Mouse (Mus musculus) liver, embryonic 16.5 days (tissue): ENCODE measurements around the gene Gm21885. TPM values are rescaled to one million over a fixed set of nuclear protein-coding genes. Genes with fewer than 3 reads are reported as not detected.
A peak's percentile ranks its signal among the peaks of the same experiment; 100 is the strongest.
"Not testable (repeated sequence)": the region's sequence is repeated elsewhere in the genome, so short reads cannot be mapped to it uniquely, and the experiment has no call there.

ENCODE experiments used
- ATAC-seq: fragments of 200-750 bp; cut with Nextera tagmentation; 2 replicates; pipeline ENCODE4 v1.8.0; 2017; ENCODE audit warnings: low read depth, mild to moderate bottlenecking, moderate number of reproducible peaks, moderate library complexity
- H3K27ac ChIP-seq: fragments of 300-500 bp; sonication (generic); 2 replicates; pipeline ENCODE4 v1.5.1; 2014; ENCODE audit warnings: mild to moderate bottlenecking, low read length
- H3K27me3 ChIP-seq: fragments of 300-500 bp; sonication (generic); 2 replicates; pipeline ENCODE4 v1.6.1; 2014; ENCODE audit warnings: low read depth, low read length, mixed read lengths; ENCODE audit not compliant: control insufficient read depth, insufficient read depth
- H3K36me3 ChIP-seq: fragments of 300-500 bp; sonication (generic); 2 replicates; pipeline ENCODE4 v1.6.1; 2014; ENCODE audit warnings: mild to moderate bottlenecking; ENCODE audit not compliant: control insufficient read depth, insufficient read depth
- H3K4me1 ChIP-seq: fragments of 300-500 bp; sonication (generic); 2 replicates; pipeline ENCODE4 v1.6.1; 2014; ENCODE audit warnings: low read depth, low read length, mixed read lengths; ENCODE audit not compliant: control insufficient read depth
- H3K4me2 ChIP-seq: fragments of 300-500 bp; sonication (generic); 2 replicates; pipeline ENCODE4 v1.6.1; 2014; ENCODE audit warnings: low read depth, low read length, mixed read lengths
- H3K4me3 ChIP-seq: fragments of 300-500 bp; sonication (generic); 2 replicates; pipeline ENCODE4 v1.5.1; 2014; ENCODE audit warnings: low read depth, mild to moderate bottlenecking, low read length
- H3K9ac ChIP-seq: fragments of 300-500 bp; sonication (generic); 2 replicates; pipeline ENCODE4 v1.6.1; 2014; ENCODE audit warnings: low read depth, low read length
- H3K9me3 ChIP-seq: fragments of 300-500 bp; sonication (generic); replicated peaks from 2 replicates; pipeline ENCODE4 v1.6.1; 2016; ENCODE audit warnings: low read length; ENCODE audit not compliant: control insufficient read depth
- WGBS: fragments of 180-500 bp; shearing (Covaris S2); extraction: QIAGEN DNeasy Blood & Tissue Kit; methylation state at CpG from one replicate; pipeline ENCODE4 v1.1.7; 2014; ENCODE audit not compliant: insufficient replicate concordance; 5-methylcytosine and 5-hydroxymethylcytosine counted together
- polyA plus RNA-seq: library from polyadenylated mRNA; unstranded; fragments of >200 nt; fragmentation: Nextera tagmentation; extraction: Ambion mirVana; gene quantifications from 2 replicates; pipeline ENCODE4 v1.2.1, GENCODE M21; 2015

Gene Gm21885
- polyA plus RNA-seq, 1 experiment from 2014 or later = 0.96 TPM

GRCm38 (mm10) chr11:94261585-94262370, 19.9 kb upstream of the Gm21885 start:
- peaks cover 41% of the 10 kb centered on the region for H3K4me1 ChIP-seq
- no peaks in the 10 kb centered on the region for H3K9me3 ChIP-seq
- peak overlapping the region; percentile 57 for H3K9ac ChIP-seq
- H3K27ac ChIP-seq = peak overlapping the region; percentile 89
- WGBS = 24% methylated on average over 6 of the region's 6 CpGs
- H3K4me2 ChIP-seq = peak overlapping the region; percentile 46
- H3K36me3 ChIP-seq = no peaks in the 10 kb centered on the region
- no peak overlapping the region for H3K4me3 ChIP-seq
- peak; percentile 91 for ATAC-seq
- no peaks in the 10 kb centered on the region for H3K27me3 ChIP-seq

DNA sequence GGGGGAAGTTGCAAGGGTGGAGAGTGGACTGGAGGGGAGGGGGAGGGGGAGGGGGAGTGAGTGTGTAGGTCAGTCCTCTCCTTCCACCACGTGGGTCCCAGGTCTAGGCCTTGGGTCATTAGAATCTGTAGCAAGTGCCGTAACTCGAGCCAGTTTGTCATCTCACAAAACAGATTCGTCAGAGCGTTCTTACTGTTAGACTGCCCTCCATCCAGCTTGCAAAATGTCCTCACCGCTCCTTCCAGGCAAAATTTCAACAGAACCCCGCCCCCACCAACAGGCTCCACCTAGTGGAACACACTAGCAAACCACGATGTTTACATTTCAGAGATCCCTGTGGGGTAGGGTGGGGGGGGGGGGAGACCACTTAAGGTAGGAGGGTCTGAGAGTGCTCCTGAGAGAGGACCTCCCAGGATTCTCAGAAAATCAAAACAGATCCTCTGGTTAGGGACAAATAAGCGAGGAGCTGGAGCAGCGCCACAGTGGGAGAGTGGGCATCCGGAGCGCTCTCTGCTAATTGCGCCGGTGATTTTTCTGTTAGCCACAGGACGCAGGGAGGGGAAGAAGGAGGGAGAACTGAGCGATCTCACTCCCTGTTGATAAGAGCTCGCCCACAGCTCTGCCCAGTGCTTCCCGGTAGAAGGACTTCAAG, 16.4 kb upstream of the Gm21885 start:
- Histone ChIP-seq H3K4me2 (peak overlapping the region; percentile 72), H3K4me3 (peak overlapping the region; percentile 53), H3K36me3 (no peaks in the 10 kb centered on the region), H3K9ac (peak overlapping the region; percentile 57), H3K27me3 (no peaks in the 10 kb centered on the region), H3K4me1 (peaks cover 50% of the 10 kb centered on the region), H3K9me3 (no peaks in the 10 kb centered on the region), H3K27ac (peak overlapping the region; percentile 89)
- ATAC-seq = peak; percentile 67
- 3% methylated on average over 18 of the region's 18 CpGs for WGBS

DNA sequence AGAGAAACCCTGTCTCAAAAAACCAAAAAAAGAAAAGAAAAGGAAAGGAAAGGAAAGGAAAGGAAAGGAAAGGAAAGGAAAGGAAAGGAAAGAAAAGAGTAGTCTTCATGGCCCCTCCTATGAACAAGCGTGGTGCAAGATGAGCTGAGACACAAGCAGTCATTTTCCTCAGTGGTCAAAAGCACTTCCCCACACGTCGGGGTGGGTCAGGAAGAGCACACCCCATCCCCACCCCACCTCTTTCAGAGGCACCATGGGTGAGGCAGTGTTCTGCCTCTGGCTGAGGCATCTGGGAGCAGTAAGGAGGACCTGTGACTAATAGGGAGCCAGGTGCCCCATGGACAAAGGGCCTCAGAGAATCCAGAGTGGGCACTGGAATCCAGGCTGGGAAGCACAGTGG, 15.5 kb upstream of the Gm21885 start:
- Histone ChIP-seq H3K27ac (peak overlapping the region; percentile 32; the same call in 1 of the 2 replicates), H3K4me1 (peaks cover 42% of the 10 kb centered on the region), H3K4me2 (peak overlapping the region; percentile 72)
- not testable (repeated sequence) for H3K27me3 ChIP-seq, H3K36me3 ChIP-seq, H3K9ac ChIP-seq, H3K4me3 ChIP-seq, H3K9me3 ChIP-seq, ATAC-seq
- 22% methylated on average over 3 of the region's 3 CpGs for WGBS

GRCm38 (mm10) chr11:94268761-94269160, 12.9 kb upstream of the Gm21885 start:
- ATAC-seq = no peak
- H3K4me1 ChIP-seq = peaks cover 33% of the 10 kb centered on the region
- no peak overlapping the region for H3K4me2 ChIP-seq

GRCm38 (mm10) chr11:94269906-94270305, 11.8 kb upstream of the Gm21885 start:
- H3K9ac ChIP-seq = no peak overlapping the region
- 78% methylated on average over 7 of the region's 7 CpGs for WGBS
- H3K4me1 ChIP-seq = peaks cover 40% of the 10 kb centered on the region

More at GRCm38 (mm10) chr11:94268761-94269160, 12.9 kb upstream of the Gm21885 start:
- Histone ChIP-seq H3K4me3 (no peak overlapping the region), H3K9ac (no peak overlapping the region), H3K27ac (no peak overlapping the region), H3K9me3 (no peaks in the 10 kb centered on the region), H3K27me3 (no peaks in the 10 kb centered on the region), H3K36me3 (no peaks in the 10 kb centered on the region)

GRCm38 (mm10) chr11:94271015-94271414, 10.7 kb upstream of the Gm21885 start:
- H3K27me3 ChIP-seq = no peaks in the 10 kb centered on the region
- H3K4me1 ChIP-seq = peaks cover 35% of the 10 kb centered on the region
- no peak overlapping the region for H3K4me3 ChIP-seq
- 68% methylated on average over 2 of the region's 2 CpGs for WGBS
- no peak for ATAC-seq
- H3K27ac ChIP-seq = no peak overlapping the region
- no peak overlapping the region for H3K9ac ChIP-seq
- H3K4me2 ChIP-seq = no peak overlapping the region
- no peaks in the 10 kb centered on the region for H3K36me3 ChIP-seq
- H3K9me3 ChIP-seq = no peaks in the 10 kb centered on the region

More at GRCm38 (mm10) chr11:94269906-94270305, 11.8 kb upstream of the Gm21885 start:
- Histone ChIP-seq H3K36me3 (no peaks in the 10 kb centered on the region), H3K9me3 (no peaks in the 10 kb centered on the region), H3K4me3 (no peak overlapping the region), H3K27me3 (no peaks in the 10 kb centered on the region), H3K4me2 (no peak overlapping the region), H3K27ac (no peak overlapping the region)
- ATAC-seq = no peak

DNA sequence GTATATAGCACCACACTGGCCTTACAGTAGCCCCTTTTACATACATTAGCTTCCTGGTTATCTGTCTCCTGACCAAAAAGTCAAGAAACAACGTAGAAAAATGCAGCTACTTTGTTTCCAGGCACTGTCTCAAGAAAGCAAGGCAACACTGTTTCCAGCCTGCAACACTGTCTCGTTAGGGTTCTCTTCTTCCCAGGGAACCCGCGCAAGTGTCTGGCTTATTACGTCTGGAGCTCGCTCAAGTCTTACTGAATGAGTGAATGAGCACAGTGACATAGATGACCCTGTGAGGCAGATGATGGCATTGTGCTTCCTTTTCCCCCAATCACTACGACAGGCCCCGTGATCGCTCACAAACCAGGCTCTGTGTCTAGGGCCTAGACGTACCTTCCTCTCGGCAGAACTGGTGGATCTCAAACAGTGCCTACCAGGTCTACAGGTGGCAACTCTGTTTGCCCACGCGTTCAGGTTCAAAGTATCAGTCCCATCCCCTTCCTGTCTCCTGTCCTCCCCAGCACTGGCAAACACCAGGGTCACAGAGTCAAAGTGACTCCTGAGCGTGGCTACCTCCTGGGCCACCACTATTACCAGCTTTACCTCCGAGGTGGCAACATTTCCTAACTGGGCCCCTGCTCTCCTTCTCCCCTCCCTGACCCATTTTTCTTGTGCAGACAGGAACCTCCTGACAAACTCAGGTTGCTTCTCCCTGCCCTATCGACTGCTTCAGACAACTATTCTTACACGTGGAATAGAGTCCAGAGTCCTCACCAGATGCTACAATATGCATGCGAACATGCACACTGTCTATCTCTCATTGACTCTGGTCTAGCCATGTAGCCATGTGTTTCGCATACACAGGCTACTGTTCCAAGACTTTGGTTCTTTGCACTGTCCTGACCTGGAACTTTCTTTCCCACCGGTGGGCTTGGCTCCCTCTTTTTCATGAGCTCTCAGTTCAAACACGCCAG, 8.4 kb upstream of the Gm21885 start:
- Histone ChIP-seq H3K9me3 (no peaks in the 10 kb centered on the region), H3K36me3 (no peaks in the 10 kb centered on the region), H3K27ac (peak overlapping the region; percentile 59), H3K4me3 (no peak overlapping the region), H3K9ac (no peak overlapping the region), H3K4me2 (no peak overlapping the region), H3K27me3 (no peaks in the 10 kb centered on the region), H3K4me1 (peaks cover 30% of the 10 kb centered on the region)
- WGBS = 75% methylated on average over 21 of the region's 21 CpGs
- ATAC-seq = peak; percentile 27; the same call in 1 of the 2 replicates

- Histone ChIP-seq H3K4me2 (peak overlapping the region; percentile 32), H3K9ac (peak overlapping the region; percentile 32), H3K27ac (peak overlapping the region; percentile 59), H3K36me3 (no peaks in the 10 kb centered on the region), H3K4me3 (no peak overlapping the region), H3K4me1 (peaks cover 30% of the 10 kb centered on the region), H3K27me3 (no peaks in the 10 kb centered on the region), H3K9me3 (no peaks in the 10 kb centered on the region)
- WGBS = 50% methylated on average over 10 of the region's 10 CpGs
- peak; percentile 81 for ATAC-seq
These were observed 7.3 kb upstream of the Gm21885 start for GRCm38 (mm10) chr11:94274206-94274867.
